Mouse (Mus musculus): ENCODE results near the gene Heatr5b. TPM values are rescaled to one million over a fixed set of nuclear protein-coding genes. Genes with fewer than 3 reads are reported as not detected.
A peak's percentile ranks its signal among the peaks of the same experiment; 100 is the strongest.
"Not testable (repeated sequence)": the region's sequence is repeated elsewhere in the genome, so short reads cannot be mapped to it uniquely, and the experiment has no call there.

Heatr5b gene
- 10 to 100 TPM; 50.8 TPM for total RNA-seq (2021)
- long read RNA-seq, full-length matches to known transcripts: 22 of 32 reads
- long read RNA-seq, partial matches to known transcripts: 6 of 32 reads
- long read RNA-seq, other reads (novel, unspliced or antisense): 4 of 32 reads

GRCm38 (mm10) chr17:78834856-78835835 lies at the start of gene Heatr5b, which contains the start of gene Gpatch11:
Heatr5b (minus strand) TSS chr17:78835364.
Gpatch11 (plus strand) TSS chr17:78835567.
- peak; percentile 95 to 98 for DNase-seq (ENCODE audit: low spot score in 2 of 2)

DNA sequence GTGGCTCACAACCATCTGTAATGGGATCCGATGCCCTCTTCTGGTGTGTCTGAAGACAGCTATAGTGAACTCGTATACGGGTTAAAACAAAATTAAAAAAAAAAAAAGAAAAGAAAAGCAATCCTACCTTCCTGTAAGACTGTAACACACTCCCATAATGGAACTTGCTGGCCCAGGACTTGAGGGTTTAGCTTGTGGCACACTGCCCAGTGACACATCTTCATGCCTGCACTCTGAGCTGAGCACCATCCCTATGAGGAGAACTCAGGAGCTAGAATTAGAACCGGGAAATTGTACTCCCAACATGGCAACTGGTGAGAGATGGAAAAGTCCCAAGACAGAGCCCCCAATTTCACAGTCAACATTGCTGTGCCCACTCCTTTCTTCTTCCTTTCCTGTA lies 48.1 kb upstream of the Heatr5b start:
- no peak for DNase-seq (ENCODE audit: low spot score in 2 of 2)

- peak; percentile 16 to 25 for DNase-seq (ENCODE audit: low spot score in 2 of 2)
Observed at GRCm38 (mm10) chr17:78882401-78883112, 47.4 kb upstream of the Heatr5b start, which contains the start of gene Eif2ak2. Eif2ak2 (minus strand) TSS chr17:78882573.

GRCm38 (mm10) chr17:78881878-78882304 lies 46.7 kb upstream of the Heatr5b start:
- no peak for DNase-seq (ENCODE audit: low spot score in 2 of 2)

GRCm38 (mm10) chr17:78873886-78874285 lies 38.7 kb upstream of the Heatr5b start:
- no peak for DNase-seq (ENCODE audit: low spot score in 2 of 2)

- no peak for DNase-seq (ENCODE audit: low spot score in 2 of 2)
Observed at GRCm38 (mm10) chr17:78856243-78856642, 21.1 kb upstream of the Heatr5b start.

DNA sequence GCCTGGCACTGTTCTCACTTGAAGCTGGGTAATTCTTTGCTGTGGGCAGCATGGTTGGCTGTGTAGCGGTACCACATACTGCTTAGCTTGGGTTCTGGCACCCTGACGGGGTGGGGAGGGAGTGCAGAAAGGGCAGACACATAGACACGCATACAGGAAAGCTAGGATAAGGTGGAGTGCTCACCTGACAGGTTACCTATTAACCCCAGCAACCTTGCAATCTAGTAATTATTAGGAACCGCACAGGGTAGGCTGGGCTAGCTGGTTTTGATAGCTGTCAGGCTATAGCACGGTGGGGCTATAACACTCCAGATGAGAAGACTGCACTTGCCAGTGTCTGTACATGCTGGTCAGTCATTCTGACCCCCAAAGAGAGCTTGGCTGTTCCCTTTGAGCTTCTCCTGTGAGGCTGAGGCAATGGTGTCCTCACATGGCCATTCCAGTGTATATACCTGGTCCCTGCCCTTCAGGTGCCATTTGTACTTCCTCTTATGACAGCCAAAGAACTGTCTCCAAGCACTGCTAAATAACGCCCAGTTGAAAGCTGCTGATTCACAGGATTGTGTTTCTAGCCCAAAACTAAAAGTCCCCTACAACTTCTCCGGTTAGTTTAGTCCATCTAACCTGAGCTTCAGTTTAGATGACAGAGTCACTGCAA lies 7.2 kb upstream of the Heatr5b start:
- DNase-seq (ENCODE audit: low spot score in 2 of 2): no peak

DNA sequence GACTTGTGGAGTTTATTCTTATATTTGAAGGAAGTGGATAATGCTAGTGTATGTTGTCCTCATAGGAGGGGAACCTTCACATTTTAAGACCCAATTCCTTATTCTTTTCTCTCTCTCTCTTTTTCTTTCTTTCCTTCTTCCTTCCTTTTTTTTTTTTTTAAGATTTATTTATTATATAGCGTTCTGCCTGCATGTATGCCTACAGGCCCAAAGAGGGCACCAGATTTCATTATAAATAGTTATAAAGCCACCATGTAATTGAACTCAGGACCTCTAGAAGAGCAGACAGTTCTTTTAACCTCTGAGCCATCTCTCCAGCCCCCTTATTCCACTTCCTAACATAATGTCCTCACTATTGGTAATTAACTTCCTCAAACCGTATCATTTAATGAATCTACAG lies 892 bp upstream of the Heatr5b start:
- DNase-seq (ENCODE audit: low spot score in 2 of 2): no peak

GRCm38 (mm10) chr17:78824346-78824745 lies 10.8 kb downstream of the Heatr5b start:
- no peak for DNase-seq (ENCODE audit: low spot score in 2 of 2)

DNA sequence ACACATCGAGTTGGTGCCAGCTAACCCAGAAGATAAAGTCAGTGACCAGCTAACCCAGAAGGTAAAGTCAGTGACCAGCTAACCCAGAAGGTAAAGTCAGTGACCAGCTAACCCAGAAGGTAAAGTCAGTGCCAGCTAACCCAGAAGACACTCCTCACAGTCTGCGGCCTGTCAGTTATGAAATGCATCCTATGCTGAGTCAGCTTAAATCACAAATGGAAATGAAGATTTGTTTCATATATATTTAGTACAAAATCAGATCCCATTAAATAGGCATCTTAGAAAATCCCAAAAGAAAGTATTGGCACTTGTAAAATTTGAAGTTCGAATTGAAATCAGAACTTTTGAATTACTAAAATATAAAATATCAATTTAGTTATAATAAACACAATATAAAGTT lies 25.6 kb downstream of the Heatr5b start:
- DNase-seq (ENCODE audit: low spot score in 2 of 2): no peak

DNA sequence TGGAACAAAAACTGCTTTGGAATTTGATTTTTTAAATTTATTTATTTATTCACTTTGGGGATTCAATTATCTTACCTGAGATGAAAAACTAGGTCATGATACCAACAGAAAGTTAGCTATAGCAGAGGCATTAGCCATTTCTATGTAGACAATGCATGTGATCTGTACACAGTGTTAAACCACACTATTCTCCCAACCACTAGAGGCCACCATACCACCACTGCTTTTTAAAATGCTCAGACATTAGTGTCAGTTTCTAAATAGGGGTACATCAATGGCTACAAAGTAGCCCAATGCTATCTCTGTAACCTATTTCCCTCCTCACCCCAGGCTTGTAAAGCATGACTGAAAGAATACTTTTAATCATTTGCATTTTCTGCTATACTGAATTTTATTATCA lies 26.1 kb downstream of the Heatr5b start:
- DNase-seq (ENCODE audit: low spot score in 2 of 2): peak in 1 of 2 experiments; percentile 14

GRCm38 (mm10) chr17:78797222-78797621 lies 37.9 kb downstream of the Heatr5b start:
- no peak for DNase-seq (ENCODE audit: low spot score in 2 of 2)

- DNase-seq (ENCODE audit: low spot score in 2 of 2): no peak
Observed at GRCm38 (mm10) chr17:78794390-78794789, 40.8 kb downstream of the Heatr5b start.

- no peak for DNase-seq (ENCODE audit: low spot score in 2 of 2)
Observed at GRCm38 (mm10) chr17:78792122-78792521, 43.0 kb downstream of the Heatr5b start.

DNA sequence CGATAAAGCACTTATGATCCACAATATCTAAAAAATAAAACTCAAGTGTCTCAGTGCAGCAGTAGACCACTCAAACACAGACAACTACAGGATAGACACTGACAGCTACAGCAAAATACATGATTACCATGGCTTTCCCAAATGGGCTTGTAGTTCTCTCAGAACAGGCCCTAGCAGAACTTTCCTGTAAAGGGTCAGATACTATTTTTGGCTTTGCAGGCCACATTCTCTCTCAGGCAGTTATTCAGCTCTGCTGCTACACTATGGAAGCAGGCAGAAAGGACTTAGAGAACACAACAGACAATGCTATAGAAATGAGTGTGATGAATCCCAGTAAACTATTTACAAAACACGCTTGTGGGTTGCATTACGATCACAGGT lies 43.5 kb downstream of the Heatr5b start:
- DNase-seq (ENCODE audit: low spot score in 2 of 2): no peak

GRCm38 (mm10) chr17:78791068-78791689 lies 44.0 kb downstream of the Heatr5b start:
- DNase-seq (ENCODE audit: low spot score in 2 of 2): no peak

- DNase-seq (ENCODE audit: low spot score in 2 of 2): not testable (repeated sequence)
Observed at GRCm38 (mm10) chr17:78788273-78788672, 46.9 kb downstream of the Heatr5b start.

DNA sequence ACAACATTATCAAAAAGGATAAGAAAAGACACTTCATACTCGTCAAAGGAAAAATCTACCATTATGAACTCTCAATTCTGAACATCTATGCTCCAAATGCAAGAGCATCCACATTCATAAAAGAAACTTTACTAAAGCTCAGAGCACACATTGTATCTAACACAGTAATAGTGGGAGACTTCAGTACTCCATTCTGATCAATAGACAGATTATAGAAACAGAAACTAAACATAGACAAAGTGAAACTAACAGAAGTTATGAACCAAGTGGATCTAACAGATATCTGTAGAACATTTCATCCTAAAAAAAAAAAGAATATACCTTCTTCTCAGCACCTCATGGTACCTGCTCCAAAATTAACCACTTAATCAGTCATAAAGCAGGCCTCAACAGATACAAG lies 56.4 kb downstream of the Heatr5b start:
- DNase-seq (ENCODE audit: low spot score in 2 of 2): no peak

DNA sequence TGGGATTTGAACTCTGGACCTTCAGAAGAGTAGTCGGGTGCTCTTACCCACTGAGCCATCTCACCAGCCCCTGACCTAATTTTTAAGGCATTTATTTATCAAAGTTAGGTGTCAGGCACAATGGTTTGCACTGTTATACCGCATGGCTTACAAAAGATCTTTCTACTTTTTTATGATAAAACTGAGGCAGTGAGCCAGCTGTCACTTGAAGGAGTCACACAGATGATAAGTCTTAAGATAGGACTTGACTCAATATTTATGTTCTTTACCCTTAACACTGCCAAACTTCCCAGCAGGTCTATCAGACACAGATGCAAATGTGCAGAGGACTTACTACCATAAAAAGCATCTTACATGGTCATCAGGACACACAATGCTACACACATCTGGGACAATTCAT lies 62.8 kb downstream of the Heatr5b start:
- DNase-seq (ENCODE audit: low spot score in 2 of 2): no peak

DNA sequence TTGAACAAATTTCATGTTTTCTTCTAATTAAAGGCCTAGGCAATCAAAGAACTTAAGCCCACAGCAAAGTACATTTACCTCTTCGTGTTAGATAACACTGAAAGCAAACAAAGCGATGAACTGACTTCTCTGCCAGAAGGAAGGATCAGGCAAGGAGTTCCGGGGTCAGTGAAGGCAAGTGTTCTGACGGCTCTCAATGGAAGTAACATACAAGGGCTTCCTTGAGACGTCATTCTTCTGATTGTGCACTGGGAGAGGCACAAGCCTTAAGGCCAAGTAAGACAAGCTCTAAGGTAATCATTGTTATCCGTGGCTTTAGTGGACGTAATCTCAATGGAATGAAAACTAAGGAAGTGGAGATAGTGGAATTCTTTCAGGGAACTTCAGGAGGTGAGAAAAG lies 64.2 kb downstream of the Heatr5b start:
- no peak for DNase-seq (ENCODE audit: low spot score in 2 of 2)

DNA sequence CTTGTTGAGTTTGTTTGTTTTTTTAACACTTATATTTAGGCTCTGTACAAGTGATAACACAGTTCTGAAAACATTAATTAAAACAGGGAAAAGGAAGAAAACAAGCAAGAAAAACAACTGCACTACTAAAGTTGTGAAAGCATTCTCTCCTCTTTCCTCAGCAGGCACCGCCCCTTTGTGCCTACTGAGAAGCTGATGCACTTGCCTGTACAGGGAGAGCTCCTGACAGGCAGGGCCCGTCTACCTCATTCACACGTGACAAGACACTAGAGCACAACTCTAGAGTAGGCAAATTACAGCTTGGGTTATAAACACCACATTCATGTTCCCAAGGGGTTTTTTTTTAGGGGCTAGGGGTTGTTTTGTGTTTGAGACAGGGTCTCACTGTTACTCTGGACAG lies 65.8 kb downstream of the Heatr5b start:
- DNase-seq (ENCODE audit: low spot score in 2 of 2): no peak
